Mouse (Mus musculus): ENCODE measurements around the gene Hira.

DNA sequence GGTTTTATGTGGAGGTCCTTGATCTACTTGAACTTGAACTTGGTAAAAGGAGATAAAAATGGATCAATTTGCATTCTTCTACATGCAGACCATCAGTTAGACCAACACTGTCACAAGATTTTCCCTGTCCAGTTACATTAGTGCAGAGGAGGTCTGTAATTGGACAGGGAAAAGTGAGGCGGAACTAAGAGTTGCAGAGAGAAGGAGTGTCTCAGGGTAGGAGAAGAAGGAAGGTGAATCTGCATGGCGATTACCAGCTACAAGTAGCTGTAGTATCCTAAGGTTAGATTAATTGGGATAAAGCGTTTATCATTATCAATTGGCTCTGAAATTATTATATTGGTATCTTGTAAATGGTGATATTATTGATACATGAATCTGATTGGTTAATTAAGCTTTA is 109.5 kb downstream of the Hira start:
- no peak for TF ChIP-seq POLR2A (IDR thresholded peaks at IDR 0.05; ENCODE audit: insufficient read length, low read depth)
- no peak for TF ChIP-seq REST (IDR thresholded peaks at IDR 0.05; ENCODE audit: insufficient read depth, insufficient read length)
- no peak for TF ChIP-seq POLR2AphosphoS2 (IDR thresholded peaks at IDR 0.05; ENCODE audit: insufficient read length, low read depth)
- no peak for TF ChIP-seq MYOG (IDR thresholded peaks at IDR 0.05; ENCODE audit: control insufficient read depth in 1 of 3, insufficient read depth in 1 of 3, insufficient read length in 2 of 3, low read depth in 2 of 3)
- no peak for TF ChIP-seq MYOD1 (IDR thresholded peaks at IDR 0.05; ENCODE audit: control insufficient read depth in 1 of 3, insufficient read length in 2 of 3, low read depth in 2 of 3)
- no peak for TF ChIP-seq MAX (IDR thresholded peaks at IDR 0.05; ENCODE audit: low read depth)
- TF ChIP-seq TCF12 (IDR thresholded peaks at IDR 0.05; ENCODE audit: insufficient read depth, poor library complexity, severe bottlenecking), result no peak
- no peak for TF ChIP-seq USF1 (IDR thresholded peaks at IDR 0.05; ENCODE audit: low read depth)
- no peak for TF ChIP-seq CEBPB (IDR thresholded peaks at IDR 0.05; ENCODE audit: insufficient read depth, poor library complexity, severe bottlenecking)
- TF ChIP-seq E2F4 (IDR thresholded peaks at IDR 0.05; ENCODE audit: insufficient read depth), result no peak
- TF ChIP-seq TCF3 (IDR thresholded peaks at IDR 0.05; ENCODE audit: insufficient read length, low read depth), result no peak

Measured in myocyte (in vitro differentiated cells).